ENCODE assay signal across 38 mouse cellular contexts in genomic region chr1:34487383-34487782, GRCm38 (mm10). TPM values are rescaled to one million over a fixed set of nuclear protein-coding genes. Genes with fewer than 3 reads are reported as not detected.
A peak's percentile ranks its signal among the peaks of the same experiment; 100 is the strongest.
DNase-seq lines count a peak whose midpoint lies in the region; ATAC-seq and TF ChIP-seq lines count a peak whose summit lies in the region.
"Had no signal": no experiment of that assay in that cellular context is flagged by ENCODE, and none has a peak within 500 bp of the region (broad histone marks: within the 10 kb centered on the region; RNA-seq: fewer than 3 reads in every experiment).

No protein-coding gene starts in this region.

- H3K9ac ChIP-seq in CH12.LX (ENCODE audit: insufficient read depth, low read depth) = no peak overlapping the region
- H3K9ac ChIP-seq: forebrain, embryonic 13.5 days; hindbrain, embryonic 13.5 days; liver, embryonic 15.5 days; midbrain, embryonic 12.5 days had no signal

- no peak for ATAC-seq in erythroblast, adult 5-6 weeks (replicated peaks; ENCODE audit: low FRiP score, poor library complexity, severe bottlenecking)
- ATAC-seq: forebrain, embryonic 13.5 days; intestine, postnatal 0 days had no signal

- H3K27me3 ChIP-seq in CH12.LX (replicated peaks) = no peaks in the 10 kb centered on the region
- H3K27me3 ChIP-seq: hindbrain, embryonic 13.5 days; liver, embryonic 15.5 days; megakaryocyte, embryonic 14.5 days had no signal

- H3K4me1 ChIP-seq in CH12.LX (ENCODE audit: control insufficient read depth in 1 of 2, insufficient read depth in 2 of 2) = peaks cover 5 to 54% of the 10 kb centered on the region in 2 experiments

- no peak overlapping the region for H3K4me3 ChIP-seq in left cerebral cortex, adult 2 months
- H3K4me3 ChIP-seq in CH12.LX (replicated peaks in 1 of 3; ENCODE audit: low read depth in 2 of 3, low read length in 2 of 3, poor library complexity in 1 of 3) = no peak overlapping the region
- H3K4me3 ChIP-seq: forebrain, embryonic 13.5 days; hindbrain, embryonic 13.5 days; liver, embryonic 15.5 days; megakaryocyte, embryonic 14.5 days; midbrain, embryonic 12.5 days had no signal

- no peak overlapping the region for H3K27ac ChIP-seq in left cerebral cortex, adult 2 months
- H3K27ac ChIP-seq in CH12.LX (ENCODE audit: insufficient read depth, low read depth) = no peak overlapping the region
- H3K27ac ChIP-seq: forebrain, embryonic 13.5 days; hindbrain, embryonic 13.5 days; liver, embryonic 15.5 days; midbrain, embryonic 12.5 days had no signal

- no peak for DNase-seq in left cerebral cortex, adult 2 months (ENCODE audit: extremely low spot score in 1 of 2, low spot score in 2 of 2)
- no peak for DNase-seq in left cerebral cortex, adult 11 months (ENCODE audit: low spot score)
- DNase-seq in CH12.LX (ENCODE audit: extremely low read depth) (no peak), ES-CJ7 (ENCODE audit: low read depth, low spot score) (peak; percentile 30)
- peak; percentile 53 for DNase-seq in induced T-regulatory cell, adult 2 months (ENCODE audit: low read depth)
- no peak for DNase-seq in retina, postnatal 1 day
- DNase-seq: adrenal gland, postnatal 36 days; cerebellum, adult 2 months; cerebellum, postnatal 14 days; gastrocnemius, postnatal 25 days; heart, adult 11 months; heart, postnatal 4 days; kidney, adult 9 months; kidney, postnatal 10 days; left cerebral cortex, postnatal 4 days; lung, postnatal 4 days; thymus, postnatal 4 days had no signal

- TF ChIP-seq CTCF in left cerebral cortex, adult 2 months (IDR thresholded peaks at IDR 0.05) = peak; percentile 9
- TF ChIP-seq CTCF in CH12.LX (conservative IDR thresholded peaks at IDR 0.05 in 1 of 2, IDR thresholded peaks at IDR 0.05 in 1 of 2; ENCODE audit: low read depth in 2 of 2, low read length in 2 of 2) = peak in 1 of 2 experiments; percentile 53; a peak in 2 of 4 replicates

- TF ChIP-seq EP300 in CH12.LX (IDR thresholded peaks at IDR 0.05; ENCODE audit: low read length) = no peak

- dilution Hi-C loops in CH12.LX (cut with MboI; ENCODE audit: extremely low pct_ligation_motif_present, extremely low pct_unique_long_range_greater_than_20kb, low sequenced_read_pairs) = no loop called here

- H3K79me2 ChIP-seq in CH12.LX (replicated peaks; ENCODE audit: control insufficient read depth, extremely low read depth, insufficient read depth, poor library complexity, severe bottlenecking) = no peaks in the 10 kb centered on the region; the same call in 1 of the 2 replicates

- peak; percentile 27 for TF ChIP-seq RAD21 in CH12.LX (IDR thresholded peaks at IDR 0.05; ENCODE audit: low read depth, low read length)

- TF ChIP-seq POLR2A in CH12.LX (IDR thresholded peaks at IDR 0.05; ENCODE audit: low read depth, low read length) = no peak

- peaks cover 4% of the 10 kb centered on the region for H3K9me3 ChIP-seq in CH12.LX (replicated peaks; ENCODE audit: low read length)
- H3K9me3 ChIP-seq: forebrain, embryonic 13.5 days; hindbrain, embryonic 13.5 days; liver, embryonic 15.5 days; midbrain, embryonic 12.5 days had no signal

- in situ Hi-C loops in CH12.LX (cut with MboI; ENCODE audit: low pct_ligation_motif_present, low pct_unique_long_range_greater_than_20kb, low sequenced_read_pairs) = no loop called here

- H3K36me3 ChIP-seq in CH12.LX (replicated peaks in 1 of 2; ENCODE audit: control insufficient read depth in 1 of 2, insufficient read depth in 1 of 2, low read length in 1 of 2) = peaks cover 6 to 8% of the 10 kb centered on the region in 2 experiments
- H3K36me3 ChIP-seq: hindbrain, embryonic 13.5 days; liver, embryonic 15.5 days; midbrain, embryonic 12.5 days had no signal

- intact Hi-C loops in left cerebral cortex, adult 2 months (cut with DNase I) = loop anchor here (5.0 kb wide), 1 partner anchor 95 kb away; no protein-coding TSS in a partner anchor

- no peak overlapping the region for H3K4me2 ChIP-seq in CH12.LX (ENCODE audit: insufficient read depth, low read depth, poor library complexity, severe bottlenecking)
- H3K4me2 ChIP-seq: forebrain, embryonic 13.5 days; heart, embryonic 11.5 days; hindbrain, embryonic 13.5 days; liver, embryonic 15.5 days; midbrain, embryonic 12.5 days had no signal

TF ChIP-seq in CH12.LX, 34 proteins besides CTCF, POLR2A, EP300 and RAD21:
- TF ChIP-seq MAX (IDR thresholded peaks at IDR 0.05; ENCODE audit: low read length) (no peak), MXI1 (IDR thresholded peaks at IDR 0.05; ENCODE audit: low read depth, low read length) (no peak), POLR2AphosphoS2 (IDR thresholded peaks at IDR 0.05; ENCODE audit: low read depth, low read length) (no peak), SMC3 (IDR thresholded peaks at IDR 0.05; ENCODE audit: low read depth, low read length) (peak; percentile 37), KAT2A (IDR thresholded peaks at IDR 0.05; ENCODE audit: insufficient replicate concordance, low read length) (no peak)

RNA-seq across cellular contexts. Expression of gene Prss39, which starts 10.8 kb away (rescaled TPM):
- total RNA-seq in left cerebral cortex, adult 2 months (2021) = not detected
- total RNA-seq in CH12.LX (2012; rRNA removed) (not detected in 2 replicates), CH12.LX (2014; rRNA removed) (not detected in 2 replicates)
- 0.19 TPM in 1 of 2 replicates, not detected in the other for polyA plus RNA-seq in CH12.LX (2012; ENCODE audit: insufficient read length, low read depth)
- not detected in 2 replicates for total RNA-seq in erythroblast, adult 5-6 weeks (2015; ENCODE audit: low replicate concordance)
- total RNA-seq in erythroblast, adult 5-6 weeks (2017; ENCODE audit: low replicate concordance) = not detected in 2 replicates
- total RNA-seq: adrenal gland, adult 18-20 months; adrenal gland, postnatal 36 days; ES-E14; gastrocnemius, postnatal 25 days; heart, postnatal 4 days; layer of hippocampus, postnatal 10 days; left cerebral cortex, postnatal 4 days had no signal
- polyA plus RNA-seq: C2C12; cerebellum, adult 2 months; cortical plate, adult 2 months; embryonic facial prominence, embryonic 14.5 days; forebrain, embryonic 13.5 days; heart, embryonic 11.5 days; heart, embryonic 16.5 days; hindbrain, embryonic 13.5 days; intestine, postnatal 0 days; limb, embryonic 14.5 days; liver, embryonic 15.5 days; lung, embryonic 16.5 days; midbrain, embryonic 12.5 days; neural tube, embryonic 14.5 days; thymus, postnatal 0 days had no signal

RNA-seq across cellular contexts. Expression of gene Ptpn18, which starts 27.8 kb away (rescaled TPM):
- total RNA-seq in left cerebral cortex, adult 2 months (2021) = 1 to 10 TPM; 4.7 to 6.0 TPM
- 172 and 205 TPM in 2 replicates for total RNA-seq in CH12.LX (2012; rRNA removed)
- total RNA-seq in CH12.LX (2014; rRNA removed) = 133 and 155 TPM in 2 replicates
- 84.9 and 93.4 TPM in 2 replicates for polyA plus RNA-seq in CH12.LX (2012; ENCODE audit: insufficient read length, low read depth)
- 7.3 and 13.4 TPM in 2 replicates for total RNA-seq in erythroblast, adult 5-6 weeks (2015; ENCODE audit: low replicate concordance)
- total RNA-seq in erythroblast, adult 5-6 weeks (2017; ENCODE audit: low replicate concordance) = 23.1 and 47.7 TPM in 2 replicates
- polyA plus RNA-seq: C2C12 had no signal

RNA-seq across cellular contexts. Expression of gene Imp4, which starts 47.7 kb away (rescaled TPM):
- total RNA-seq in left cerebral cortex, adult 2 months (2021) = 10 to 100 TPM; 31.3 to 39.4 TPM
- total RNA-seq in CH12.LX (2012; rRNA removed) (107 and 136 TPM in 2 replicates), CH12.LX (2014; rRNA removed) (91.0 and 105 TPM in 2 replicates)
- polyA plus RNA-seq in CH12.LX (2012; ENCODE audit: insufficient read length, low read depth) = 197 and 199 TPM in 2 replicates
- total RNA-seq in erythroblast, adult 5-6 weeks (2015; ENCODE audit: low replicate concordance) = 20.5 and 20.6 TPM in 2 replicates
- total RNA-seq in erythroblast, adult 5-6 weeks (2017; ENCODE audit: low replicate concordance) = 5.8 and 6.1 TPM in 2 replicates

RNA-seq across cellular contexts. Expression of gene Ccdc115, which starts 47.9 kb away (rescaled TPM):
- total RNA-seq in left cerebral cortex, adult 2 months (2021) = 10 to 100 TPM; 13.8 to 15.8 TPM
- total RNA-seq in CH12.LX (2012; rRNA removed) (63.3 and 66.5 TPM in 2 replicates), CH12.LX (2014; rRNA removed) (98.8 and 105 TPM in 2 replicates)
- polyA plus RNA-seq in CH12.LX (2012; ENCODE audit: insufficient read length, low read depth) = 95.8 and 96.3 TPM in 2 replicates
- 21.1 and 25.5 TPM in 2 replicates for total RNA-seq in erythroblast, adult 5-6 weeks (2015; ENCODE audit: low replicate concordance)
- 9.9 and 12.1 TPM in 2 replicates for total RNA-seq in erythroblast, adult 5-6 weeks (2017; ENCODE audit: low replicate concordance)

RNA-seq across cellular contexts. Expression of gene Cfc1, which starts 48.1 kb away (rescaled TPM):
- not detected for total RNA-seq in left cerebral cortex, adult 2 months (2021)
- total RNA-seq in CH12.LX (2012; rRNA removed) = not detected in 2 replicates
- not detected in 2 replicates for total RNA-seq in CH12.LX (2014; rRNA removed)
- polyA plus RNA-seq in CH12.LX (2012; ENCODE audit: insufficient read length, low read depth) = not detected in 2 replicates
- total RNA-seq in erythroblast, adult 5-6 weeks (2015; ENCODE audit: low replicate concordance) = not detected in 2 replicates
- not detected in 2 replicates for total RNA-seq in erythroblast, adult 5-6 weeks (2017; ENCODE audit: low replicate concordance)
- total RNA-seq: adrenal gland, adult 18-20 months; adrenal gland, postnatal 36 days; gastrocnemius, postnatal 25 days; heart, postnatal 4 days; layer of hippocampus, postnatal 10 days; left cerebral cortex, postnatal 4 days had no signal
- polyA plus RNA-seq: C2C12; cortical plate, adult 2 months; forebrain, embryonic 13.5 days; heart, embryonic 16.5 days; hindbrain, embryonic 13.5 days; intestine, postnatal 0 days; large intestine, adult 2 months; liver, embryonic 15.5 days; lung, embryonic 16.5 days; midbrain, embryonic 12.5 days; neural tube, embryonic 14.5 days; spleen, adult 2 months; thymus, postnatal 0 days had no signal

Comparison
In these comparisons a context has a peak if more than half of its experiments do, and no peak if none do; other contexts are left out.
1. DNase-seq: peak in ES-CJ7 (single experiment) and induced T-regulatory cell, adult 2 months (single experiment); none in left cerebral cortex, adult 2 months (0 of 2), left cerebral cortex, adult 11 months (single experiment), CH12.LX (single experiment) and retina, postnatal 1 day (single experiment).